Mouse (Mus musculus) adrenal gland, adult 18-20 months (tissue): ENCODE measurements at regions not wholly inside any gene's neighbourhood (a gene's known extent, or its start where the extent isn't known, plus 50 kb on each side); places are given as distances from the start of the nearest gene placed in this dataset.

Source experiments
- DNase-seq, 2 experiments: peaks; one replicate each; pipeline ENCODE4 v3.0.0; 2021 to 2022; ENCODE audit warnings: low spot score in 2 of 2

DNA sequence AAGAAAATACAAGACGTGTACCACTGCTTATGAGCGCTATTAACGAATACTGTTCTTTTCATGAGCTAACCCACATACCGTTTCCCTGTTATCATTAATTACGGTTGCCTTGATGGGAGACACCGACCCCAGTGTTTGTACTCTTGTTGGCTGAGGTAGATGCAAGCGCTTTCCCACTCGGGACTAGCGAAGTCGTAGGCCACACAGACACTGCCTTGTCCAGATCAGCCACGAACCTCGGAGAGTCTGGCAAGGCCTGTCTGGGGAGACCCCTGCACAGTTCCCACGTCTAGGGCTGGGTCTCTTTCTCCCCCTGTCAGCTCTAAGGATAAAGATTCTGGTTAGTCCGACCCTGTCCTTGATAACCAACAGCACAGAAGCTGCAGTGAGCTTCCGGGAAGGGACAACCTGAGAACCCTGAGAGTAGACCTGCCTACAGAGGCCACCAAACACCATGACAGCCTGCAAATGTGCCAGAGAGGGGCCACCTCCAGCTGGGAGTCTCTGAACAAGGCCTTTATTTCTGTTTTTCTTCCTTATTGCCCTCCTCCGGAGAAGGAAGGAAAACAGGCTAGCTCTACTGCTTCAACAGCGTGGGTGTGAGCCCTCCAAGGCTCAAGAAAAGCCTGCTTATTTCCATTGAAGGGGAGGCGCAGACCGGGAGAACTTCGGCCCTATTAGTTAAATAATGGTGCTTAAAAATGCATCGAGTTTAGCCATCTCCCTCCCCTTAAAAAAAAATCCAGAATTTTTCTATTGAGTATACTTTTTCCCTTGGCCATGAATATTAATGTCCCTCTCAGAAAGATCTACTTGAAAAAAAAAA is 209.8 kb downstream of the Gm26897 start:
- no peak for DNase-seq

- DNase-seq: no peak
Observed at GRCm38 (mm10) chr5:111944273-111944971, 210.7 kb downstream of the Gm26897 start.

GRCm38 (mm10) chr5:111944972-111945285 is 211.2 kb downstream of the Gm26897 start:
- no peak for DNase-seq

GRCm38 (mm10) chr5:111946281-111946680 is 212.6 kb downstream of the Gm26897 start:
- no peak for DNase-seq

- DNase-seq: no peak
Observed at GRCm38 (mm10) chr5:111957698-111958097, 224.0 kb downstream of the Gm26897 start.

- DNase-seq: peak in 1 of 2 experiments; percentile 19
Observed at GRCm38 (mm10) chr5:111958226-111958625, 224.5 kb downstream of the Gm26897 start.

- no peak for DNase-seq
Observed at GRCm38 (mm10) chr5:111965311-111965710, 231.6 kb downstream of the Gm26897 start.

GRCm38 (mm10) chr5:111968121-111968520 is 234.4 kb downstream of the Gm26897 start:
- no peak for DNase-seq

- no peak for DNase-seq
Observed at GRCm38 (mm10) chr5:111968701-111969100, 235.0 kb downstream of the Gm26897 start.

GRCm38 (mm10) chr5:111971193-111971592 is 237.5 kb downstream of the Gm26897 start:
- DNase-seq: no peak

DNA sequence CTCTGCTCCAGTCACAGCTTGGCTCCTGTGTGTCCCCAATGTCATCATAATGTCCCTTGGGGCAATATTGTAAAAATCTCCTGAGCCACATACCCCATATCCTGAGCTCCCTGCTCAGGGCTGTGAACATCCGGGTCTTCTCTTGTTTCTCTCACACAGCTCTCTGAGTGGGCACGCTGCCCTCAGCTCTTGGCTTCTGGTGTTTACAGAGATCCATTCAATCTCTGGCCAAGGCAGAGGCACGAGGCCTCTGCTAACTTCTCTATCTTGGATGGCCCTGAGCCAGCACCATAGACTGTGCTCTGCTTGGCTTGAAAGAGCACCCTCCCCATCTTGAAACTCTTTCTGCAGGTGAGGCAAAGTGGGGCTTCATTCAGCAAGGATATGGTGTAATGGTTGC is 238.2 kb downstream of the Gm26897 start:
- DNase-seq: no peak

GRCm38 (mm10) chr5:111975686-111976085 is 242.0 kb downstream of the Gm26897 start:
- DNase-seq: no peak

GRCm38 (mm10) chr5:111979601-111980000 is 245.9 kb downstream of the Gm26897 start:
- DNase-seq: no peak

GRCm38 (mm10) chr5:111982106-111982505 is 248.4 kb downstream of the Gm26897 start:
- DNase-seq: no peak

DNA sequence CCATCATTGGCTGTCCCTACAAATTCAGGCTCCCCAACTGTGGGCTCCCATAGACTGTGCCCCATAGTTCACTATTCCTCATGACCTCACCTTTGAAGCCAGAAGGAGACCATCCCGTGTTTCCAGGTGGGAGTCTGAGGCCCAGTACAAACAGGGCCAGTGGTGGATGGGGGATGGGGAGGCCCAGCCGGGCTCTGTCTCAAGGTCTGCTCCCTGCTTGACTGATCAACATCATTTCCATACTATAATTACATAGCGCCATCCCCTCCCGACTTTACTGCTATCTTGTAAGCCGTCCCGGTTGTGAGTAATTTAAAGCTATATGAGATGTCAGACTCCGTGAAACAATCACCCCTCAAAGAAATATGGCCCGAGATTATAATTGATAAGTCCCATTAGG is 252.3 kb downstream of the Gm26897 start:
- no peak for DNase-seq

- no peak for DNase-seq
Observed at GRCm38 (mm10) chr5:111987036-111987435, 253.3 kb downstream of the Gm26897 start.

DNA sequence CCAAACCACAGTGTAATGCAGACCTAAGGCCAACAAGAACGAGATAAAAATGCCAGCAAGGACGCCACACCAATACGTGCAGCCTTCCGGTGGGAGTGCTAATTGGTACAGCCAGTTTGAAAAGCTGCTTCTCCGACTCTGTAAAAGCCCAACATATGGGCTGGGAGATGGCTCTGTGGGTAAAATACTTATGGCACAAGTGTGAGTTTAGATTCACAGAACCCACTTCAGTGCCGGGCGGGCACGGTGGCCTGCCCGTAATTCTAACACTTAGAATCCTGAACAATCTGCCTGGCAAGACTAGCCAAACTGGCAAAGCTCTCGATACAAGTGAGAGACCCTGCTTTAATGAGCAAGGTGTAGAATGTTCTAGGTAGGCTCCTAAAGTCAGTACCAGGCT is 258.1 kb downstream of the Gm26897 start:
- no peak for DNase-seq

DNA sequence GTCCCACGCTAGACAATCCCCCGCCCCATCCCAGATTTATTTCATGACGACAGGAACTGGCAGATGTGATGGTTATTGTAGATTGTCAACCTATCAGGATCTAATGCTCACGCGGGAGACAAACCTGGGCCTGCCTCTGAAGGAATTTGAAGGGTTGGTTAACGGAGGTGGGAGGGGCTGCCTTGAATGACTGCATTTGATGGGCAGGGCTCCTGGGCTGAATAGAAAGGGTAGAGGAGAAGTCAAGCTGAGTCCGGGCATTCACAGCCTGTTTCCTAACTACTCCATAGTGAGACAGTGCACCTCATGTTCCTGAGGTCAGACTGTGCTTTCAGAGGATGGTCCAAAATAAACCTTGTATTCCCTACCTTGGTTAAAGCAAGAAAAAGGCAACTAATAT is 259.1 kb downstream of the Cryba4 start:
- no peak for DNase-seq

- no peak for DNase-seq
Observed at GRCm38 (mm10) chr5:111993930-111994329, 258.4 kb downstream of the Cryba4 start.

- no peak for DNase-seq
Observed at GRCm38 (mm10) chr5:111996806-111997205, 255.5 kb downstream of the Cryba4 start.

- DNase-seq: no peak
Observed at GRCm38 (mm10) chr5:112001742-112002701, 250.3 kb downstream of the Cryba4 start.
